Mouse (Mus musculus): ENCODE data around the gene Rcn1. TPM values are rescaled to one million over a fixed set of nuclear protein-coding genes. Genes with fewer than 3 reads are reported as not detected.

Rcn1 gene
- polyA plus RNA-seq, 1 experiment from 2014 or later = 253 TPM

DNA sequence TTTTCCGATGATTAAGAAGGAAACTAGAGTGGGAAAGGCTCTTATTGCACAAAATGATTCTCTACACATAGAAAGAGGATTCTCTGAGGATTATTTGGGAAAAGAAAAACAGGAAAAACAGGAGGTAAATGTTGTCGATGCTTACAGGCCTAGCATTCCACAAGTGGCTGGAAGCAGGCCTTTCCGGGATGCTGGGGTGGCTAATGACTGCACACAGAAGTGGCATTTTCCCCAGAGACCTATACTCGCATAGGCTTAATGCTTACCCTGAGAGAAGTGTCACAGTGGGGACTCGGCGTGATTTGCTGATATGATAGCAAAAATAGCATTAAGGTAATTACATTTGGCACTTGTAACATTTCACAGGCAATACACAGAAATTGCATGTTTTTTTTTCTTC is 50.2 kb downstream of the Rcn1 start:
- WGBS = 64% methylated on average over 6 of the region's 6 CpGs
- no peak overlapping the region for H3K4me2 ChIP-seq (ENCODE audit: low read depth, low read length)
- ATAC-seq (ENCODE audit: low read depth) (no peak), DNase-seq (ENCODE audit: low spot score) (no peak)
- no peak overlapping the region for H3K4me3 ChIP-seq (ENCODE audit: low read depth, low read length)
- H3K4me1 ChIP-seq (ENCODE audit: control insufficient read depth, insufficient read depth, low read length) = no peaks in the 10 kb centered on the region
- H3K9ac ChIP-seq (ENCODE audit: low read depth, low read length) = no peak overlapping the region
- H3K27ac ChIP-seq (replicated peaks; ENCODE audit: low read depth, low read length) = no peak overlapping the region
- H3K27me3 ChIP-seq (replicated peaks; ENCODE audit: control insufficient read depth, insufficient read depth, low read length) = no peaks in the 10 kb centered on the region
- no peaks in the 10 kb centered on the region for H3K9me3 ChIP-seq (ENCODE audit: control insufficient read depth, low read length)
- no peaks in the 10 kb centered on the region for H3K36me3 ChIP-seq (ENCODE audit: control insufficient read depth, insufficient read depth, low read length)

DNA sequence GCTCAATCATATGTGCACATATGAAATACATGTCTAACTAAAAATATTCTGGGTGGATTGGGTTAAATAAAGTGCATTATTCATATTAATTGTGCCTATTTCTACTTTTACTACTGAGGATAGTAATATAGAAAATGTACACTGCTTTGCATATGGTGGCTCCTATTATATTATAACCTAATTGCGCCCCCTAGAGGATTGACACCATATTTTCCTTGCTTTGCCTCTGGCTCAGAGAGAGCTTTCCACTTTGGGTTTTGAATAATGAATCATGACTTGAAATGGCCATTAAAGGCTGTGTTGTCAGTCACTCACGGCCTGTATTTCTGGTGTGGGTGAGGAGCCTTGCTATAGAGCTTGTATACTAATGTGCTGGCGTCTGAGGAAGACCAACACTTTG is 59.1 kb downstream of the Rcn1 start:
- no peak for DNase-seq (ENCODE audit: low spot score)
- 67% methylated on average over 3 of the region's 3 CpGs for WGBS

DNA sequence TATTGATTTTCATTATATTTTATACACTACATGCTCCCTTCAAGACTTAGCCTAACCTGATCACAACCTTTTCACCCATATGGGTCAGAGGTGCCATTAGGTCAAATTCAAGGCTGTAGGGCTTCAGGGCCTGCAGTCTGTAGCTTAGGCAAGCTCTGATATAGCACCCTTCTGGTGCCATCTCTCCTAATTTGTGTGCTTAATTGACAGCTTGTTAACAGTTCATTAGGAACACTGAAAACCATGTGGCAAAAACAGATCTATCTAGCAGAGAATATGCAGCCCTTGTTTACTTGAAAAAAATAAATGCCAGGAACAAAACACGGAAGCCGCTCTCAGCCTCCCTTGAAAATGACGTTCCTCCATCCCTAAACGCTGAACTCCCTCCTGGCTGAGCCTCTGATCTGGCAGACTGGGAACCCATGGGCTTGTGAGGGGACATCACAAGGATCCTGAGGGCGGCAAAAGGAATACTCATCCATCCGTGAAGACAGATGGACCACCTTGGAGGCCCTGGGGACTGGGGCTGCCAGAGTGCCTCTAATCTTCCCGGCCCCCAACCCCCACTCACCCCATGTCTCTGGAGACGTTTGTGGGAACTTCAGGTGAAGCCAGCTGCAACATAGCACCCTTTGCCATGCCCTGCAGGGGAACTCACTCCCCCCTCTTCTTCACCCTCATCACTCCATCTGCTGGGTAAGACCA is 61.8 kb downstream of the Rcn1 start:
- Histone ChIP-seq H3K4me3 (ENCODE audit: low read depth, low read length) (no peak overlapping the region), H3K27ac (replicated peaks; ENCODE audit: low read depth, low read length) (no peak overlapping the region), H3K4me2 (ENCODE audit: low read depth, low read length) (no peak overlapping the region), H3K9me3 (ENCODE audit: control insufficient read depth, low read length) (no peaks in the 10 kb centered on the region), H3K36me3 (ENCODE audit: control insufficient read depth, insufficient read depth, low read length) (no peaks in the 10 kb centered on the region), H3K27me3 (replicated peaks; ENCODE audit: control insufficient read depth, insufficient read depth, low read length) (no peaks in the 10 kb centered on the region; the same call in none of the 2 replicates), H3K9ac (ENCODE audit: low read depth, low read length) (no peak overlapping the region), H3K4me1 (ENCODE audit: control insufficient read depth, insufficient read depth, low read length) (no peaks in the 10 kb centered on the region)
- DNase-seq (ENCODE audit: low spot score) (no peak), ATAC-seq (ENCODE audit: low read depth) (no peak)
- WGBS = 43% methylated on average over 8 of the region's 8 CpGs

More for the DNA sequence above, 59.1 kb downstream of the Rcn1 start:
- Histone ChIP-seq H3K27ac (replicated peaks; ENCODE audit: low read depth, low read length) (no peak overlapping the region), H3K27me3 (replicated peaks; ENCODE audit: control insufficient read depth, insufficient read depth, low read length) (no peaks in the 10 kb centered on the region; the same call in 1 of the 2 replicates), H3K9me3 (ENCODE audit: control insufficient read depth, low read length) (no peaks in the 10 kb centered on the region), H3K4me3 (ENCODE audit: low read depth, low read length) (no peak overlapping the region), H3K9ac (ENCODE audit: low read depth, low read length) (no peak overlapping the region), H3K4me1 (ENCODE audit: control insufficient read depth, insufficient read depth, low read length) (no peaks in the 10 kb centered on the region), H3K36me3 (ENCODE audit: control insufficient read depth, insufficient read depth, low read length) (no peaks in the 10 kb centered on the region), H3K4me2 (ENCODE audit: low read depth, low read length) (no peak overlapping the region)
- no peak for ATAC-seq (ENCODE audit: low read depth)

DNA sequence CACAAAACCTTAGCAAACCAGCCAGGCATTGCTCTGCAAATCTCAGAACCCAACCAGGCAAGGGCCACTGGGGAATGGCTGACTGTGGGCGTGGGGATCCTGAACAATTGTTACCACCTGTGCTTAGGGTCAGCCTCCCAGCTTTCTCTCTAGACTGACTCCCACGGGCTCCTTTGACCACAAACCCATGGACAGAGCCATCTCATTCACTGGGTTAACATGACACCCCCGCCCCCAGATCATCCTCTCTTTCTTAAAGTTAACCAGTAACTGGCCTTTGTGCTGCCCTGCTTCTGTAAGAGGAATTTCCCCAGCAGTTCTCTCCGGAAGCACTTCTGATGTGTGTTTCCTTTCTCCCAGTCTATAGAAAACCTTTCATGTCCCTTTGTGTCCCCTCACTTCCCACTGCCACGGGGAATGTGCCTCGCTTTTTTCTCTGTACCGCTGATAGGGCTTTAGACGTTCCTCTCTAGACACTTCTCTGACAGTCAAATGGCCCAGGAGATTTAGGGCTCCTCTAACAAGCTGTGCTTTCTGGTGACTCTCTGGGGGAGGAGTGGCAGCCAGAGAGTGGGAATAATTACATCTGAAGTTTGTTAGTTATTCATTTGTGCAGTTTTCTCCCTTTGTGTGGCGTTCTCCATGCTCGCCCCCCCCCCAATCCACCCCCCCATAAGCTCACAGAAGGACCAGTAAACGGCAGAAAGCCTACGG is 62.6 kb downstream of the Rcn1 start:
- no peak for DNase-seq (ENCODE audit: low spot score)
- no peak for ATAC-seq (ENCODE audit: low read depth)
- no peaks in the 10 kb centered on the region; the same call in none of the 2 replicates for H3K27me3 ChIP-seq (replicated peaks; ENCODE audit: control insufficient read depth, insufficient read depth, low read length)
- H3K4me3 ChIP-seq (ENCODE audit: low read depth, low read length) = no peak overlapping the region
- H3K27ac ChIP-seq (replicated peaks; ENCODE audit: low read depth, low read length) = no peak overlapping the region
- H3K9ac ChIP-seq (ENCODE audit: low read depth, low read length) = no peak overlapping the region
- no peaks in the 10 kb centered on the region for H3K4me1 ChIP-seq (ENCODE audit: control insufficient read depth, insufficient read depth, low read length)
- no peak overlapping the region for H3K4me2 ChIP-seq (ENCODE audit: low read depth, low read length)
- H3K36me3 ChIP-seq (ENCODE audit: control insufficient read depth, insufficient read depth, low read length) = no peaks in the 10 kb centered on the region
- H3K9me3 ChIP-seq (ENCODE audit: control insufficient read depth, low read length) = no peaks in the 10 kb centered on the region
- WGBS = 33% methylated on average over 12 of the region's 12 CpGs

Other genes with a start within 250 kb of the Rcn1 start
- 0.21 and 0.35 TPM in 2 replicates for gene Them7, start 175.0 kb downstream of the Rcn1 start, polyA plus RNA-seq (2014; fragmentation: Nextera tagmentation; extraction: Ambion mirVana)

Measured in embryonic facial prominence, embryonic 14.5 days (tissue).